Mouse (Mus musculus): ENCODE measurements at regions not wholly inside any gene's neighbourhood (a gene's known extent, or its start where the extent isn't known, plus 50 kb on each side); places are given as distances from the start of the nearest gene placed in this dataset.

- no peak for DNase-seq (ENCODE audit: low spot score in 2 of 2)
Measured at GRCm38 (mm10) chr5:45136696-45137095, 313.3 kb downstream of the Qdpr start.

GRCm38 (mm10) chr5:45127971-45128370 lies 322.1 kb downstream of the Qdpr start:
- DNase-seq (ENCODE audit: low spot score in 2 of 2), result peak; percentile 60 to 71

DNA sequence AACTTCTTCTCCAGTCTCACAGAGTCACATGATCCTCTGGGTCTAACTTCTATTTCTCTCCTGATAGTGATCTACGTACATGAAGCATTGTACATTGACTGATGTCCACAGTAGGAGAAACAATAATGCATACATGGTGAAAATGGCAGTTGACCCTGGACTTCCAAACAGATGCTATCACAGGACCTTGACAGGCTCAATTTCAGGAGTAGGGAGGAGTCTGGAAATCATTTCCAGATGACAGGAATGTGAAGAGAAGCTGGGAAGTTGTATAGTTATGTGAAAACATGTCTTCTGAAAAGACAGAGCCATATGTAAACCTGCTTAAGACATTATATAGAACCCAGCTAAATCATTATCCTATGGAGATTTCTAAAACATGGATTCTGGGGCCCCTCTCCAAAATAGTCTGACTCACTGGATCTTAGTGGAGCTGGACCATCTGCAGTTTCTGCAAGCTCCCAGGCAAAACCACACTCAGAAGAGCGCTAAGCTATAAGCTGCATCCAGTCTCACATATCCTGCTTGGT lies 322.3 kb upstream of the Ldb2 start:
- no peak for DNase-seq (ENCODE audit: low spot score in 2 of 2)

DNA sequence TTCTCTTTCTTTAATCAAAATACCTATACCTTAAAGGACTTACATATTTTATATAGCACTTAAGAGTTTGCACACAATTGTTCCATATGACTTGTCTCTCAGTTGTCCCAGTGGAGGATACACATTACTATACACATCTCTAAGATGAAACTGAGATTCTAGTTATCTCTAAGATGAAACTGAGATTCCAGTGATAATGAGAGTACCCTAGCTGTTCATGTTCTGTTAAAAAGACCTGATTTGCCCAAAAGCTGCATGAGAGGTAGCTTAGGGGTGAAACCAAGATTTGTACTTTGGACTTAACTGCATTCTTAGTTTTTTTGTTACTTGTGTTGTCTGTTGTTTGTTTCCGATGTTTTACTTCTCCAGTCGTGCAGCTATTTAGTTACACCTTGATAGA lies 320.3 kb upstream of the Ldb2 start:
- no peak for DNase-seq (ENCODE audit: low spot score in 2 of 2)

DNA sequence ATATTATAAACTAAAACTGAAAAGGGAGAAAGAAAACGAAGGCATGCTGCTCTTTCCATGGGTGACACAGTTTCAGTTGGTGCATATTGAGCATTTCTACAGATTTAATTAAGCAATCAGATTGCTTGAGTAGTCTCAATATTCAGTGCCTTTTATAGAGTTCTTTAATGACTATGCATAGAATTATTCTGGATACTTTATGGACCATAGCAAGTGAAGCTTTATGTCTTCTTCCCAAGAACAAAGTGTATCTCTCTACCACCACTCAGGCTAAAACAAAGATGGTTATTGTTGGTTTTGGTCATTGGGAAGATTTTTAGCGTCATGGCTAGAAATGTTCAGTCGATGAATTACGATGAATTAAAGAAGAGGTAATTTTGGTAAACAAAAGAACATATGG lies 311.8 kb upstream of the Ldb2 start:
- DNase-seq (ENCODE audit: low spot score in 2 of 2), result no peak

DNA sequence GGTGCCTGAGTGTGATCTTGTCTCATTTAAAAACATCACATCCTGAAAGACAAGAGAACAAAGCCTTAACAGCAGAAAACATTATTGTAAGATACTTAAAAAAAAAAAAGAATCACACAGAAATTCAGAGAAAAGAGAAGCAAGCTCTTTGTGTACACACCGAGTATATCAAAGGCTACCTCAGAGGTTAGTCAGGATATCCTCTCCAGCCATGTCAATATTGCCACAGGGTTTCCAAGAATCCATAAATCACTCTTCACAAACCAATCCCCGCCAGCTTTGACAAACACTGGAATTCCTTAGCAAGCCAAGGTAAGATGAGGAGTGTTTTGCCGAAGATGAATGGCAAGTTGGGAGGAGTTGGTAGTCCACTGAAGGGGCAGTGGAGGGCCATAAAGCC lies 311.3 kb upstream of the Ldb2 start:
- no peak for DNase-seq (ENCODE audit: low spot score in 2 of 2)

GRCm38 (mm10) chr5:45105236-45105816 lies 305.8 kb upstream of the Ldb2 start:
- DNase-seq (ENCODE audit: low spot score in 2 of 2), result no peak

DNA sequence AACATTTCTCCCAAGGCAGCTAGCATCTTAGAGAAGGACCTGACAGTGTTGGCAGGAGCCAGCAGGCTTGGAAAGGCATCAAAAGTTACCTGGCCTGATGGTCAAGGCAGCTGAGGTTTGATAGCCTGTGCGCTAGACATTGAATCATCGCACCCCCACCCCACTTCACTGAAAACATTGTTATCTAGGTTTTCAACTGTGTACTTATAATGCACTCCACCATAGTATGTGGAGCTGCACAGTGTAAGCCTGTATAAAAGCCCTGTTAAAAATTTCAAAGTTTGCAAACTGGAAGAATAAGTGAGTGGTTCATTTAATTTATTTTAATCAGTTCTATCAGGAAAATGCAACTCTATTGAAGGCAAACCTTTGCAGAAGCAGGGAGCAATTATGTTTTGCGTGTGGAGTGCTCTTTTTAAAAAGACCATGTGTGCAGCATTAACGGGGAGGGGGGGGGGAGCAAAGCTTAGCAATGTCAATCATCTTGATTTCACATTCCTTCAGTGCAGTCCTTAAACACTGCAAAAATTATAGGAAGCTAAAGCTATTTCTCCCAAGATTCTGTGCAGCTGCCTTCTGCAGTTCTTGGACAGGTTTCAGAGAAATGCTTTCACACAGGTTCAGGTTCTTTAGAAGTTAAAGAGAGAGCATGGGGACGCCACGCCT lies 304.4 kb upstream of the Ldb2 start:
- DNase-seq (ENCODE audit: low spot score in 2 of 2), result no peak

GRCm38 (mm10) chr5:45102661-45103060 lies 303.2 kb upstream of the Ldb2 start:
- DNase-seq (ENCODE audit: low spot score in 2 of 2), result no peak

DNA sequence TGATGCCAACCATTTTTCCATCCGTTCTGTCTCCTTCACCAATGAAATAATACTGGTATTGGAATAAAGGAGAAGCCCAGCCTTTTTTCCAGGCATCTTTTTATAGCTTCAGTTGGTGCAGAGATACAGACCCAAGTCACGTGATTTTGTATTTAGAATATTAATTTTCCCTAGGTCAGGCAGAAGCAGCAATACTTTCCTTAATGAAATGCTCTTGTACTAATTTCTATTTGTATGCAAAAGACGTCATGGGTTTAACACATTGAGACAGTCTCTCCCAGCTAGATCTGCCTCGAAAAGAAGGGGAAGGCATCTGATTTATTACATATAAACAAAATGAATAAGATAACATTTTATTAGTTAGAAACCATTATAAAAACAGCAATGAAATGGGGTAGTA lies 302.3 kb upstream of the Ldb2 start:
- no peak for DNase-seq (ENCODE audit: low spot score in 2 of 2)

DNA sequence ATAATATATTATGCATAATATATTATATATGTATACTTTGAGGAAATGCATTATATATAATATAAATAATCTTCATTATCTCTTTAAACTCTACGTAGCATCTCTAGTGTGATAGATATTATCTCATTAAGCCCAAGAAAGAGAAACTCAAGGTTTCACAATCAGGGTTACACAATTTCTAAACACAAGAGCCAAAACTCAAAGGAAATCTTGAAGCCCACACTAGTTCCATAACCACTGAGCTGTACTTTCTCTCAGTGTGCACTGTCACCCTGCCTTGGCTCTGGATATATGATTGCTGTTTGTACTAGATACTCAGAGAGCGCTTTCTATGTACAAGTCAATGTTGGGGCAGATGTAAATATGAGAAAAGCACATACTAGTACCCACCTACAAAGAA lies 299.6 kb upstream of the Ldb2 start:
- DNase-seq (ENCODE audit: low spot score in 2 of 2), result no peak

GRCm38 (mm10) chr5:45097941-45098340 lies 298.5 kb upstream of the Ldb2 start:
- DNase-seq (ENCODE audit: low spot score in 2 of 2), result no peak

DNA sequence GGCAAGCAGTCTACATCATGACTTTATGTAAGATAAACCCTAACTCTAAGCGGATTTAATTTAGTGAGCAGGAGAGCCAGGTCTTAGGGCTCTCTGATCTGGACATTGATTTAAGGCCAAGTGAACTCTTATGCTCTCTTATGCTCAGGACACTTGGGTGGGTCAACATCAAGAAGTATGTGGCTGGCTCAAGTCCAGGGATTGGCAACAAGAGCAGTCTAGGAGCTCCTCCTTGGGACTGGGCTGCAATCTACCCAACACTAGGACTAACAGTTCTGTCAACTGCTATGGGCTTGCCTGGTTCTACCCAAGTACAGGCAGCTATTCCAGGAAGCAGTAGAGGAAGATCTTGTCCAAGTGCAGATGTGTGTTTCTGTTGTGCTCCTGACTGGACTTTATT lies 285.3 kb upstream of the Ldb2 start:
- DNase-seq (ENCODE audit: low spot score in 2 of 2), result no peak

DNA sequence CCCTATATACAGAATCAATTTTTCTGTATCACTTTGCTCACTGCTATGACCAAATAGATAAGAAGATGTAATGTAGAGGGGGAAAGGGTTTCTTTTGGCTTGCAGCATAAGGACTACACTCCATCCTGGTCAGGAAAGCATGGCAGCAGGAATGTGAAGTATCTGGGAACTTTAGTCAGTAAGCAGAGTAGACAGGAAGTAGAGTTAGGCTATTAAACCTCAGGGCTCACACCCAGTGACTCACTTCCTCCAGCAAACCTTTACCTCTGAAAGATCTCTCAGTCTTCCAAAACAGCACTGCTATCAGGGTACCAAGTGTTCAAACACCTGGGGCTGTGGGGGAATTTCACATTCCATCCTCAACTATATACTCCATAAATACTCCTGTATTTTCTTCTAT lies 283.1 kb upstream of the Ldb2 start:
- no peak for DNase-seq (ENCODE audit: low spot score in 2 of 2)

DNA sequence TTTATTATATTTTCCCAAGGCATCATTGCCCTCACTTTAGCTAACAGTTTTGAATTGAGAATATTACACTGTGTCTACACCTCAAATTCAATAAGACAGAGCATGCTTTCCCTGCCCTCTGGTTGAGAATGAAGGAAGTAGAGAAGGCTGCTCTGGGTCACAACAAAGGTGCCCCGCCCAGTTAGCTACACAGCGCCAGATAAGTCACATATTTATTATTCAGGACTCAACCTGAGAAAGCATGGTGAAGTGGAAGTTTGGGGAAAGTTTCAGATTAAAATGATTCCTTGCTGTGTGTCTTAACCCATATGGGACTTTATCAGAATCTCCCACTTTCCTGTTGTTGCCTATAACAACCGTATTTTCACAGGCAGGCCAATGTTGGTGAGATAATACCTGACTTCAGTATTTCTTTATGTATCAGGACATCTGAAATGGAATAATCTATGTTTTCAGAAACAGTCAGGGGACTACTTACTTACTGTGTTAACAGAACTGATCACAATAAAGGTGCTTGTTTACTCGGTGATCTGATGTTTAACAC lies 276.9 kb upstream of the Ldb2 start:
- DNase-seq (ENCODE audit: low spot score in 2 of 2), result no peak

DNA sequence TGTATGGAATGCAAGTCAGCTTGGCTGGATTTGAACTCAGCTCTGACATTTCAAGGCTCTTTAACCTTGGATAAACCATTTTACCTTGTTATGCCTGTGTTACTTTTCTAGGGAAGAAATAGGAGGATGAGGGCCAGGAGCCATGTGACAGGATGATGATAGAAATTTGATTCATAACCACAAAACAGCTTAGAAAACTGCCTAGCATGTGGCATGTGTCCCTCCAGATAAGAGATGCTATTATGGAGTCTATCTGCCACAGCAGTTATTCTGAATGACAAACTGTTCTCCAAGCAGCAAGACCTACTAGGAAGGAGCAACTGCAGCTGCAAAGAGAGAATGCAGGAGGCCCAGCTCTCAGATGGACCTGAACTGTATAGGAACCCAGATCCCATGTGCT lies 275.7 kb upstream of the Ldb2 start:
- DNase-seq (ENCODE audit: low spot score in 2 of 2), result no peak

DNA sequence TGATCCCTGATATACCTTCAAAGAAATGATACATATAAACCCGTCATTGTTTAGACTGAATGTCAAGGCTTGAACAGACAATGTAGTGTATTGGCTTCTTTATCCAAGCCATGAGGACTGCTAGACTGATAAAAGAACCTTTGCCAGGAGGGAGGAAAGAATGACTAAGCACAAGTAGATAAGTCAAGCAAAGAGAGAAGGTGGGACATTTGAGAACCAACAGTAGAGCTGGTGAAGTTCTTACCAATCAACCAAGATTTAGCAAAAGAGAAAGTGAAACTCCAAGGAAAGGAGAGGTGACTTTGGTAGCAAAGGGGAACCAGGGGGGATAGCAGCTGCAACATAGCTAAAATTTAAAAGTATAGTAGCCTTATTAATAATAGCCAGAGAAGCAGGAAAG lies 273.0 kb upstream of the Ldb2 start:
- no peak for DNase-seq (ENCODE audit: low spot score in 2 of 2)

DNA sequence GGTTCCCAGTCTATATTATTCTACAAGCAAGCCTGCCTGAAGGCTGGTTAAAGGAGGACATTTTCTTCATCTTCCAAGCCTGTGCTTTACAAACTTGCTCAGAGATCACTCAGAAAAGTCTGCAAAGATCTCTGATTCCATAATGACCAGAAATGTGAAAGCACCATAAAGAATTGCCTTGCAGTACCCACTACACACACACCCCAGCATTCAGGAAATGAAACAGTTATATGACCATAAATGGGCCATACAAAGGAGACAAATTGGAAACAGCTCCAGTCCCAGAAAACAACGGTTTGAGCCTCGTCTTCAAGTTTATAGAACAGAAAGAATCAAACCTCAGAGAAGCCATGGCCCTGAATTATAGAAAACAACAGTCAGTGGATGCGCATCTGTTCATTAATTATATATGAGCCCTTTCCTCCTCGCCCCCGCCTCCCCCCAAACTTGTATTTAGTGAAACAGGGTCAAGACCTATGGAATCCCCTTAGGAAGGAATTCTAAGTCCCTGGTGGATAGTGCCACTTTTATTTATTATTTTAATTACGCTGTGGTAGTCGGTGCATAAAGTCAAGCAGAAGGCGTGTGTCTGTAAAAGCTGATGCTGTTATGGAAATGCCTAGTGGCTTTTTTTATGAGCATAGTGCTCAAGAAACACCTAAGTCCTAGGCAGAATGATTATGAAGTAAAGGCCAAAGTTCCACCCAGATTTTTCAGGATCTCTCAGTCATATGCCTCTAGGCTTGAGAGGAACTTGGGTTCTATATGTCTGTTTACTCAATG lies 266.6 kb upstream of the Ldb2 start:
- no peak for DNase-seq (ENCODE audit: low spot score in 2 of 2)

DNA sequence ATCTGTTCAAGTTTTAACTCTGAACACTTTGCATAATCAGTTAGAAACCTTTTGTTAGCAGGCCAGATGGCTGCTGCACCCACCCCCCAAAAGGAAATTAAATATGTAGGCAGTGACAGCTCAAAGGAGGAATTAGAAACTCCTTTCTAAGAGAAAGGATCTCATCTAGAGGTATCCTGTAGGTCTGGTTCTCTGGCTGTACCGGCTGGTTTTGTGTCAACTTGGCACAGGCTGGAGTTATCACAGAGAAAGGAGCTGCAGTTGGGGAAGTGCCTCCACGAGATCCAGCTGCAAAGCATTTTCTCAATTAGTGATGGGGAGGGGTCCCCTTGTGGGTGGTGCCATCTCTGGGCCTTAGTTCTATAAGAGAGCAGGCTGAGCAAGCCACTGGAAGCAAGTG lies 263.1 kb upstream of the Ldb2 start:
- peak; percentile 52 to 69 for DNase-seq (ENCODE audit: low spot score in 2 of 2)

DNA sequence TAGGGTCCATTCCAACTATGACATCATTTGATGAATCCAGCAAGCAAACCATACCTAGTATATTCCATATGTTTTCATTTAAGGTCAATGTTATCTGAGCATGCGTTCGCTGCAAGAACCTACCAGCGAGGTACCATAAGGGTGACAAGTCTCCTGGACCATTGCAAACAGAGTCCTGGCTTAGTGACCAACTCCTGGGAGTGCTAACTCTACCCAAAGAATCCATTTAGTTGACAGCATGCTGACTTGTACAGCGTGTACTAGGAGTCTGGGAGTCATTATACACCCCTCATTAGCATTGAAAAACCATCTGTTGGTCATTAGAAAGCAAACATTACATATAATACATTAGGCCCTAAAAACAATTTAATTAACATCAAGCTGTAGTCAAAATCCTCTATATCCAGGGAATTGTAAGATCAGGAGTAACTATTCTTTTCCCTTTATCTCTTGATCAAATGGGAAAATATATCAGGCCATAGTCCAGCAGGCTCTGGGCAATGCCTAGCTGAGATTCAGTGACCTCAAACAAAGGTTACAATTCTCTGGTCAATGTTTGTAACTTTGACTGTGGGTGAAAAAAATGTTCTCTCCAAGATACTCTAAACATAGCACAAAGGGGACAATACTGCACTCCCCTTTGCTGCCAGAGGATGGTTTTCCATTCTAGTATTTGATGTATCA lies 255.9 kb upstream of the Ldb2 start:
- no peak for DNase-seq (ENCODE audit: low spot score in 2 of 2)

DNA sequence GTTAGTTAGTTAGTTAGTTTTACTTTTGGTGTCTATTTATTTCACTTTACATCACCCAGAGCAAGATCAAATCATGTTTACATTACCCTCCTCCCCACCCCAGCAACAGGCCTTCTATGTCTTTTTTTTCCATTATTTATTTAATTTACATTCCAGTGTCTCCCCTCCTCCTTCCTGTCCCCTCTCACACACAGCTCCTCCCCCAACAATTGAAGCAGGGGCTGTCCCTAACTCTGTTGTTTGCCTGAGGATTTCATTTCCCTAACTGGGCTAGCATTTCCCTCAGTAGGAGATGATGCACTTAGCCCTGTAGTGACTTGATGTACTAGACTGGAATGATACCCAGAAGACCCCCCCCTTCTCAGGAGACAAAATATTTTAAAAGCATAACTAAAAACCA lies 249.9 kb upstream of the Ldb2 start:
- no peak for DNase-seq (ENCODE audit: low spot score in 2 of 2)

GRCm38 (mm10) chr5:45042914-45043313 lies 243.4 kb upstream of the Ldb2 start:
- peak in 1 of 2 experiments; percentile 22 for DNase-seq (ENCODE audit: low spot score in 2 of 2)
